Mouse (Mus musculus): ENCODE measurements around the gene Slc38a10. TPM values are rescaled to one million over a fixed set of nuclear protein-coding genes. Genes with fewer than 3 reads are reported as not detected.

The Slc38a10 gene
- polyA plus RNA-seq, 1 experiment from 2014 or later, result 100 TPM

DNA sequence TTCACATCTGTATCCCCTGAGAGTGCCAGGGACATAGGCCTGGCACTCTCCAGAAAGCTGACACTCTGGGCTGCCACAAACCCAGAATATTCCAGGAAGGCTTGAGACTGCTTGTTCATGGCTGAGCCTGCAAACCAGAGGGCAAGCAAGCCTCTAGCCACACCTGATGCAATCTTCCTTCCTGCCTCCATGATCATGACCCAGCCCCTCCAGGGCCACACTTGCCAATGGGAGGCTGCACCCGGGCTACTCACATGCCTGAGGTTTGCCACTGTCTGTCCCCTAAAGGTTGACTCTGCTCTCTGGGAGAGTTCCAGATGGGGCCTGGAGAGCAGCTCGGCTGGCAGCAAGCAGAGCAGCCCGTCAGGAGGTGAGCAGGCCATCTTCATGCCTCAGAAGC is 30.2 kb upstream of the Slc38a10 start:
- Histone ChIP-seq H3K4me1 (replicated peaks; ENCODE audit: control insufficient read depth, insufficient read depth, low read length) (peaks cover 30% of the 10 kb centered on the region), H3K36me3 (ENCODE audit: control insufficient read depth, insufficient read depth, low read length) (no peaks in the 10 kb centered on the region), H3K9ac (ENCODE audit: low read length) (no peak overlapping the region), H3K4me3 (ENCODE audit: low read length) (no peak overlapping the region), H3K9me3 (ENCODE audit: control insufficient read depth, low read length) (no peaks in the 10 kb centered on the region), H3K4me2 (ENCODE audit: low read depth, low read length) (no peak overlapping the region), H3K27ac (ENCODE audit: low read length) (no peak overlapping the region), H3K27me3 (ENCODE audit: control insufficient read depth, insufficient read depth, low read depth, low read length) (no peaks in the 10 kb centered on the region)
- WGBS, result 56% methylated on average over 3 of the region's 3 CpGs
- no peak for ATAC-seq (ENCODE audit: low read depth)

DNA sequence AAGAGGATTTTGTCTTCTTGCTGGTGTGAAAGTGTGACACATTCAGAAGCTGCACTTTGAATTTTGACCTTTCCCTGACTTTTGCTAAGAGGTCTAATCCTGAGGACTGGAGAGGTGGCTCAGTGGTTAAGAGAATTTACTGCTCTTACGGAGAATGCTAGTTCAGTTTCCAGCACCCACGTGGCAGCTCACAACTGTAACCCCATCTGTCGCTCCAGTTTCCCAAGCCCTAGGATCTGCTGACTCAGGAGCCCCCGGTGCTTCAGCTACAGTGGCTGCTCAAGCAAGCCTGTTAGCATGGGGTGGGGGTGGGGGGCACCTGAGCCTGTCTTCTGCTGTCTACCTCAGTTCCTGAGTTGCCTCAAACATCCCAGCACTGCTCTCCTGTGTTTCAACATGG is 28.2 kb upstream of the Slc38a10 start:
- H3K9me3 ChIP-seq (ENCODE audit: control insufficient read depth, low read length), result no peaks in the 10 kb centered on the region
- no peak overlapping the region for H3K4me3 ChIP-seq (ENCODE audit: low read length)
- H3K36me3 ChIP-seq (ENCODE audit: control insufficient read depth, insufficient read depth, low read length), result no peaks in the 10 kb centered on the region
- no peak overlapping the region for H3K4me2 ChIP-seq (ENCODE audit: low read depth, low read length)
- no peak for ATAC-seq (ENCODE audit: low read depth)
- 38% methylated on average over 4 of the region's 4 CpGs for WGBS
- H3K4me1 ChIP-seq (replicated peaks; ENCODE audit: control insufficient read depth, insufficient read depth, low read length), result peaks cover 14% of the 10 kb centered on the region
- no peak overlapping the region for H3K9ac ChIP-seq (ENCODE audit: low read length)
- H3K27me3 ChIP-seq (ENCODE audit: control insufficient read depth, insufficient read depth, low read depth, low read length), result no peaks in the 10 kb centered on the region
- no peak overlapping the region for H3K27ac ChIP-seq (ENCODE audit: low read length)

DNA sequence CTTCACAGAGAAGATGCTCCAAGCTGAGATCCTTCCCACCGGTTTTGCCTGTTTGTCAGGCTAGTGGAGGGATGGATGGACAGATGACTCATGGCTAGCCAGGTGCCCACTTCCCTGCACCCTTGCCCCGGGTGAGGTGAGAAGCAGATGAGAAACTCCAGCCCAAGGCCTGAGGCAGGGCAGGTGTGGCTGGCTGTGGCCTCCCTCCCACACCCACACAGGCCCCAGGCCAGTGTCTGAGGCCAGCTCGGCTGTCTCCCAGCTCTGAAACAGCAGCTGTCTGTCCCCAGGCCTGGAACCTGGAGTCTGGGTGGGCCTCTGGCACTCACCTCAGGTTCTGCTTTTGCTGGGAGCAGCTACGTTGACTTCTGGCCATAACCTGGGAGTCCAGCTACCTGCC is 24.8 kb upstream of the Slc38a10 start:
- ATAC-seq (ENCODE audit: low read depth), result no peak
- 65% methylated on average over 4 of the region's 4 CpGs for WGBS

DNA sequence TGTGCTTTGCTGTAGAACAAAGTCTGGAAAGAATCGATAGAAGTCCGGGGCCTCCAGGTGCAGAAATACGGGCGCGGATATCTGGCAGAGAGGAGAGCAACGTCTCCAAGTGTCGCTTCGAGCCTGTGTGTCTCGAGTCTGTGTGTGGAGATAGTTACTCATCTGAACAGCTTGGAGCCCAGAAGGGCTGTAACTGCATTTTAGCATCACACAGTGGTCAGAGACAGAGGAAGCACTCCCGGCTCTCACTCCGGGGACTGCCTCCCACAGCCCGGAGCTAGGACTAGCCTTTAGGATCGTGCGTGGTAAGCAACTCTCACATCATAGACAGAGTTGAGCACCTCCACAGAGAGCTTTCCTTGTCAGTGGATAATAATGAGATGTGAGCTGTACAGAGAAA is 22.1 kb upstream of the Slc38a10 start:
- Histone ChIP-seq H3K36me3 (ENCODE audit: control insufficient read depth, insufficient read depth, low read length) (no peaks in the 10 kb centered on the region), H3K27ac (ENCODE audit: low read length) (no peak overlapping the region), H3K4me2 (ENCODE audit: low read depth, low read length) (no peak overlapping the region), H3K4me3 (ENCODE audit: low read length) (no peak overlapping the region), H3K9me3 (ENCODE audit: control insufficient read depth, low read length) (no peaks in the 10 kb centered on the region), H3K27me3 (ENCODE audit: control insufficient read depth, insufficient read depth, low read depth, low read length) (no peaks in the 10 kb centered on the region), H3K9ac (ENCODE audit: low read length) (no peak overlapping the region), H3K4me1 (replicated peaks; ENCODE audit: control insufficient read depth, insufficient read depth, low read length) (peaks cover 11% of the 10 kb centered on the region; the same call in 1 of the 2 replicates)
- WGBS, result 76% methylated on average over 14 of the region's 14 CpGs
- no peak for ATAC-seq (ENCODE audit: low read depth)

More for the DNA sequence above, 24.8 kb upstream of the Slc38a10 start:
- Histone ChIP-seq H3K36me3 (ENCODE audit: control insufficient read depth, insufficient read depth, low read length) (no peaks in the 10 kb centered on the region), H3K4me1 (replicated peaks; ENCODE audit: control insufficient read depth, insufficient read depth, low read length) (no peaks in the 10 kb centered on the region), H3K4me3 (ENCODE audit: low read length) (no peak overlapping the region), H3K27ac (ENCODE audit: low read length) (no peak overlapping the region), H3K27me3 (ENCODE audit: control insufficient read depth, insufficient read depth, low read depth, low read length) (no peaks in the 10 kb centered on the region), H3K9ac (ENCODE audit: low read length) (no peak overlapping the region), H3K4me2 (ENCODE audit: low read depth, low read length) (no peak overlapping the region), H3K9me3 (ENCODE audit: control insufficient read depth, low read length) (no peaks in the 10 kb centered on the region)

DNA sequence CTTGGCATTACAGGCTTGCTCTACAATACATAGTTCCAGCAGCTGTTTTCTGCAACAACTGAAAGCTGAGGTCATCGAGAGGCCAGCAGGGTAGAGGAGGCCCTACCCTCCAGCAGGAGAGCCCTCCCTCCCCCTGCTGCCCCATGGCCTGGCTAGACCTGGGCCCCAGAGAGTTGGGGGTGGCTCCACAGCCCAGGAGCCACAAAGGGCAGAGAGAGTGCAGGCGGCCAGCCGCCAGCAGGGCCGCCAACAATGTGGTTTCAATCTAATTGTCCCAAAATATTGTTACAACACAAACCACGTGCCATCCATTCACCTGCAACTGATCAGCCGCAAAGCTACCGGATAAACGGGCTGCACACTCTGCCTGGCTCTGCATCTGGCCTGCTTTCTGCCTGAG is 20.0 kb upstream of the Slc38a10 start:
- no peak overlapping the region for H3K4me2 ChIP-seq (ENCODE audit: low read depth, low read length)
- WGBS, result 64% methylated on average over 8 of the region's 8 CpGs
- ATAC-seq (ENCODE audit: low read depth), result no peak
- no peak overlapping the region for H3K4me3 ChIP-seq (ENCODE audit: low read length)
- H3K36me3 ChIP-seq (ENCODE audit: control insufficient read depth, insufficient read depth, low read length), result no peaks in the 10 kb centered on the region
- H3K9ac ChIP-seq (ENCODE audit: low read length), result no peak overlapping the region
- no peaks in the 10 kb centered on the region for H3K9me3 ChIP-seq (ENCODE audit: control insufficient read depth, low read length)
- no peaks in the 10 kb centered on the region for H3K27me3 ChIP-seq (ENCODE audit: control insufficient read depth, insufficient read depth, low read depth, low read length)
- H3K4me1 ChIP-seq (replicated peaks; ENCODE audit: control insufficient read depth, insufficient read depth, low read length), result peaks cover 11% of the 10 kb centered on the region; the same call in 1 of the 2 replicates
- H3K27ac ChIP-seq (ENCODE audit: low read length), result no peak overlapping the region

DNA sequence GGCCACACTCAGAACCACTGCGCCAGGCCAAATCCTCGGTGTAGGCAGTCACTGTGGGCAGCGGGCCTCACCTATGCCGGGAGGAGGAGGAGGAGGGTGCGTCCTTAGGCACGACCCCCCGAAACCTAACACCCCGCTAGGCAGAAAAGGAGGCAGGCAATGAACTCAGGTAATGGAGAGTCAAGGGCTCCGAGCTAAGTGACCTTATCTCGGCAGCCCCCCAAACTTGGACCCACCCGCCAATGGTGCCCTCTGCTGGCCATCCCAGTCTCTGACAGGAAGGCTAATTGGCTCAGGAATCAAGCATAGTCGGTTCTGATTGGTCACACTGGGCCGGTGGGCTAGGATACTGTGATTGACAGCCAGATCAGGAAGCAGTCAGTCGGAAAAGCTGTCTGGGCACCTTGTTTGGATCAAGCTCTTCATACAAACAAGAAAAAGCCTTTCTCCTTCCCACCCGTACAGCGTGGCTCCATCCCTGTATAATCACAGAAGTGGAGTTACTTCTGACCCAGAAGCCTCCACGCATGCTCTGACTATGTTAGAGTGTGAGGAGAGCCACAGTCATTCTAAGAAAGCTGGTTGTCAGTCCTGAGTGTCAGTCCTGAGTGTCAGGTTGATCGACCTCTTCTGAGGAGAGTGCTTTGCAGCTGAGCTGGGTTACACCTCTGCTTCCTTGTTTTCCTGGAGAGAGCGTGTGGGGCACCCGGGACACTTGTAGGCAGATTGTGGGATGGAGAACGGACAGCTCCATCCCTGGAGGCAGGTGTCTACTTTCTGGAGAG is 18.3 kb upstream of the Slc38a10 start:
- Histone ChIP-seq H3K27ac (ENCODE audit: low read length) (no peak overlapping the region), H3K27me3 (ENCODE audit: control insufficient read depth, insufficient read depth, low read depth, low read length) (no peaks in the 10 kb centered on the region), H3K36me3 (ENCODE audit: control insufficient read depth, insufficient read depth, low read length) (no peaks in the 10 kb centered on the region), H3K4me1 (replicated peaks; ENCODE audit: control insufficient read depth, insufficient read depth, low read length) (peaks cover 11% of the 10 kb centered on the region; the same call in 1 of the 2 replicates), H3K4me2 (ENCODE audit: low read depth, low read length) (peak overlapping the region; percentile 53), H3K9me3 (ENCODE audit: control insufficient read depth, low read length) (no peaks in the 10 kb centered on the region), H3K9ac (ENCODE audit: low read length) (peak overlapping the region; percentile 53), H3K4me3 (ENCODE audit: low read length) (peak overlapping the region; percentile 31)
- WGBS, result 19% methylated on average over 21 of the region's 21 CpGs
- ATAC-seq (ENCODE audit: low read depth), result peak; percentile 74

DNA sequence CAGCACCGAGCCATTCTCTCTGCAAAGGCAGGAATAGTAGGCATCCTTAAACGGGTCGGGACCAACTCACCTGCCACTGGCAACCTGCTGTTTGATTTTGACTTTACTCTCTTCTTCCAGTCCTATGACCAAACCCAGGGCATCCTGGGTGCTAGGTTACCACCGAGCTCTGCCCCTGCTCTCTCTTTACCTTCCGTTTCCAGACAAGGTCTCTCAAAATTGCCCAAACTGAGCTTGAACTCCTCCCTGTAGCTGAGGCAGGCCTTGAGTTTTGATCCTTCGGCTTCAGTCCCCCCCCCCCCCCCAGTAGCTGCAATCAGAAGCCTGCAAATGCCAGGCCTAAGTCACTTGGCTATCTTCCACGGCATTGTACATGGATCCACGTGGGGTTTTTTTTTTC is 17.4 kb upstream of the Slc38a10 start:
- ATAC-seq (ENCODE audit: low read depth), result no peak
- Histone ChIP-seq H3K27ac (ENCODE audit: low read length) (no peak overlapping the region), H3K4me1 (replicated peaks; ENCODE audit: control insufficient read depth, insufficient read depth, low read length) (peaks cover 14% of the 10 kb centered on the region)

DNA sequence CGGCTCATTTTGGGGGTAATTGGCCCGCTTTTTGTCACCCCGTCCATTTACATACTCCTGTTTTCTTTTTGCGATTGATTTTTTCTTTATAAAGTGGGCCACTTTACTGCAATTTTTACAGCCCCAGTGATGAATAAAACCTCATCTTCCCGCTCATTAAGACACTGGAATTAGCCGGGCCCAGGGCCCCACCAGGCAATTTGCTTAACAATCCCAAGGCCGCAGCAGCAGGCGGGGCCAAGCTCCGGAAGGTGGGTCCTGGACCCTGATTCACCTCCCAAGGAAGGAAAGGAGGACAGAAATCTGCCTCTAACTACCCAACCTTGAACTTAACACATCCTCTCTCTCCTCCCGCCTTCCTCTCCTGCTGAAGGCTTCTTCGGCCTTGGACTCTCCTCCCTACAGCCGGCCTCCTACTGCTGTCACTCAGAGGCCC is 16.8 kb upstream of the Slc38a10 start:
- H3K27ac ChIP-seq (ENCODE audit: low read length), result no peak overlapping the region
- no peak overlapping the region for H3K9ac ChIP-seq (ENCODE audit: low read length)

More for the DNA sequence above, 17.4 kb upstream of the Slc38a10 start:
- H3K27me3 ChIP-seq (ENCODE audit: control insufficient read depth, insufficient read depth, low read depth, low read length), result no peaks in the 10 kb centered on the region
- no peaks in the 10 kb centered on the region for H3K9me3 ChIP-seq (ENCODE audit: control insufficient read depth, low read length)
- no peak overlapping the region for H3K4me3 ChIP-seq (ENCODE audit: low read length)
- 76% methylated on average over 8 of the region's 8 CpGs for WGBS
- H3K9ac ChIP-seq (ENCODE audit: low read length), result no peak overlapping the region
- no peak overlapping the region for H3K4me2 ChIP-seq (ENCODE audit: low read depth, low read length)
- H3K36me3 ChIP-seq (ENCODE audit: control insufficient read depth, insufficient read depth, low read length), result no peaks in the 10 kb centered on the region

DNA sequence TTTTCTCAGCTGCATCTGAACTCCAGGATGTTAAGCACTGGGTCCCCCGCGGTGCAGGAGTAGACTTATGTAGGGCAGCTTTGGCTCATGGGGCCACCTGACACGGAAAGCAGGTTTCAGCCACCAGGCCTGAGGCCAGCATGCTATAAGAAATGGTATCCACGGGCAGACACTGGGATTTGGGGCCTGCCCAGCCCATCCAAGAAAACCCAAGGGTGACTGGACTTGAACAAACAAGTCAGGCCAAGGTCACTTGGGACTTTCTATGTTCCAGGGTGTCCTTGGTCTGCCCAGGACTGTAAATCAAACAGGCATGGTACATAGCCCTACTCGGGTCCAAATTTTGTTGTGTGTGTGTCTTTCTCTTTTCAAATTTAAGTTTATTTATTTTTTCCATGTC is 15.9 kb upstream of the Slc38a10 start:
- H3K9me3 ChIP-seq (ENCODE audit: control insufficient read depth, low read length), result no peaks in the 10 kb centered on the region
- no peak overlapping the region for H3K4me2 ChIP-seq (ENCODE audit: low read depth, low read length)
- H3K4me3 ChIP-seq (ENCODE audit: low read length), result no peak overlapping the region
- no peaks in the 10 kb centered on the region for H3K36me3 ChIP-seq (ENCODE audit: control insufficient read depth, insufficient read depth, low read length)
- 52% methylated on average over 5 of the region's 5 CpGs for WGBS
- ATAC-seq (ENCODE audit: low read depth), result no peak
- H3K27me3 ChIP-seq (ENCODE audit: control insufficient read depth, insufficient read depth, low read depth, low read length), result no peaks in the 10 kb centered on the region
- H3K27ac ChIP-seq (ENCODE audit: low read length), result no peak overlapping the region
- H3K9ac ChIP-seq (ENCODE audit: low read length), result no peak overlapping the region
- peaks cover 14% of the 10 kb centered on the region for H3K4me1 ChIP-seq (replicated peaks; ENCODE audit: control insufficient read depth, insufficient read depth, low read length)

More for the DNA sequence above, 16.8 kb upstream of the Slc38a10 start:
- H3K36me3 ChIP-seq (ENCODE audit: control insufficient read depth, insufficient read depth, low read length), result no peaks in the 10 kb centered on the region
- no peak overlapping the region for H3K4me3 ChIP-seq (ENCODE audit: low read length)
- peaks cover 14% of the 10 kb centered on the region for H3K4me1 ChIP-seq (replicated peaks; ENCODE audit: control insufficient read depth, insufficient read depth, low read length)
- H3K4me2 ChIP-seq (ENCODE audit: low read depth, low read length), result no peak overlapping the region
- ATAC-seq (ENCODE audit: low read depth), result no peak
- WGBS, result 72% methylated on average over 12 of the region's 12 CpGs
- H3K9me3 ChIP-seq (ENCODE audit: control insufficient read depth, low read length), result no peaks in the 10 kb centered on the region
- H3K27me3 ChIP-seq (ENCODE audit: control insufficient read depth, insufficient read depth, low read depth, low read length), result no peaks in the 10 kb centered on the region
